Mouse (Mus musculus) liver, embryonic 16.5 days (tissue): ENCODE measurements at regions not wholly inside any gene's neighbourhood (a gene's known extent, or its start where the extent isn't known, plus 50 kb on each side); places are given as distances from the start of the nearest gene placed in this dataset.
"Not testable (repeated sequence)": the region's sequence is repeated elsewhere in the genome, so short reads cannot be mapped to it uniquely, and the experiment has no call there.

ENCODE experiments used
- ATAC-seq: fragments of 200-750 bp; cut with Nextera tagmentation; 2 replicates; pipeline ENCODE4 v1.8.0; 2017; ENCODE audit warnings: low read depth, mild to moderate bottlenecking, moderate number of reproducible peaks, moderate library complexity
- H3K27ac ChIP-seq: fragments of 300-500 bp; sonication (generic); 2 replicates; pipeline ENCODE4 v1.5.1; 2014; ENCODE audit warnings: mild to moderate bottlenecking, low read length
- H3K27me3 ChIP-seq: fragments of 300-500 bp; sonication (generic); 2 replicates; pipeline ENCODE4 v1.6.1; 2014; ENCODE audit warnings: low read depth, low read length, mixed read lengths; ENCODE audit not compliant: control insufficient read depth, insufficient read depth
- H3K36me3 ChIP-seq: fragments of 300-500 bp; sonication (generic); 2 replicates; pipeline ENCODE4 v1.6.1; 2014; ENCODE audit warnings: mild to moderate bottlenecking; ENCODE audit not compliant: control insufficient read depth, insufficient read depth
- H3K4me1 ChIP-seq: fragments of 300-500 bp; sonication (generic); 2 replicates; pipeline ENCODE4 v1.6.1; 2014; ENCODE audit warnings: low read depth, low read length, mixed read lengths; ENCODE audit not compliant: control insufficient read depth
- H3K4me2 ChIP-seq: fragments of 300-500 bp; sonication (generic); 2 replicates; pipeline ENCODE4 v1.6.1; 2014; ENCODE audit warnings: low read depth, low read length, mixed read lengths
- H3K4me3 ChIP-seq: fragments of 300-500 bp; sonication (generic); 2 replicates; pipeline ENCODE4 v1.5.1; 2014; ENCODE audit warnings: low read depth, mild to moderate bottlenecking, low read length
- H3K9ac ChIP-seq: fragments of 300-500 bp; sonication (generic); 2 replicates; pipeline ENCODE4 v1.6.1; 2014; ENCODE audit warnings: low read depth, low read length
- H3K9me3 ChIP-seq: fragments of 300-500 bp; sonication (generic); replicated peaks from 2 replicates; pipeline ENCODE4 v1.6.1; 2016; ENCODE audit warnings: low read length; ENCODE audit not compliant: control insufficient read depth
- WGBS: fragments of 180-500 bp; shearing (Covaris S2); extraction: QIAGEN DNeasy Blood & Tissue Kit; methylation state at CpG from one replicate; pipeline ENCODE4 v1.1.7; 2014; ENCODE audit not compliant: insufficient replicate concordance; 5-methylcytosine and 5-hydroxymethylcytosine counted together

DNA sequence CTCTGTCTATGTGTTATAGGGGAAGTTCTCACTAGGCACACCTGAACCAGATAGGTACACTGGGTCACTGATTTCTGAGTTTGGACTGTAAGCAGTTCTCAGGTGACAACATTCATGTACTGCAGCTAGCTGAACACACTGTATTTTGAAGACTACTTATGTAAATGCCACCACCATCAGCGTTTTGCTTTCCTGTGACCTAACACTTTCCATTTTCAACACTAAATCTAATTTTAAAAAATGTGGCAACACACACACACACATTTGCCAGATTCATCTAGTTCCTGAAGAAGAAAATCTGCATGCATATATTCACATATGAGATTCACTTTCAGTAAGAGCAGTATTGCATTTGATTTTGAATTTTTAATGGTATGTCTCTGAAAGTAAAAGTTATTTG is 96.0 kb upstream of the Gnai1 start:
- ATAC-seq: no peak
- WGBS: 47% methylated on average over 1 of the region's 1 CpGs

DNA sequence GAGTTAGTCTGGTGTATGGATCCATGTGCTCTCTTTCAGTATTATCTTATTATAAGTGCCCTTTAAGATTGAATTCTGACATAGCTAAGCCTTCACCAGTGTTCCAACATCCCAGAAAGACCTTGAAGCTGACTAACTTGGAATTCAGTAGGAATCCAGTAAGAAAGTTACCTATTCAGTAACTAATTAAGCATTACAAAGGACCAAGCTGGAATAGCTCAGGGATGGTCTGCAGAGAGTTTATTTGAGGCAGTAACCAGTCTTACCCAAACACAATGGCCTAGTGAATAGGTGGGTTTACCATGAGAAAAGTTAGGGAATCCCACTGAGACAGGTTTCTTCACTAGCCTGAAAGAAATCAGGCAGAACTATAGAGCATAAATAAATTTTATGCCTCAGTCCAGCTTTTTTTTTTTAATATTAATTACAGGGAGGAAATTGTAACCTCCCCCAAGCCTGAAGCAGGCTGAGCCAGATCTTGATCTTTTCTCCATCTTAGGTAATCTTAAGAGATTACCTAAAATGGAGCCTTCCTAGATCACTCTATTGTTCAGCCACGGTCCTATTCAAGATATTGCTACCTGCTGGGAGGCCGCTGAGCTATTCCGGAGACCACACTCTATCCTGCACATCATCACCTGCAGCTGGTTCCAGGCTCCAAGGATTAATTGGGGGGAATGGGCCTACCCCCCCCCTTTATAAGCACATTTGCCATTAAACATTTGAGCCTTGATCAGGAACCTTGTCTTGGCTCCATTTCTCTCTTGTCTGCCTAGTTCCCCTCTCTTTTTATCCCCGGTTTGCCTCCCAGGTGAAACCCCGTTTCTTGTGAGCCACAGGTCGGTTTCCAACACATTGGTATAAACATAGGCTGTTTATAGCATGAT is 93.0 kb upstream of the Gnai1 start:
- not testable (repeated sequence) for H3K9ac ChIP-seq, H3K36me3 ChIP-seq, H3K4me1 ChIP-seq, H3K27ac ChIP-seq, H3K4me3 ChIP-seq, ATAC-seq, H3K27me3 ChIP-seq, H3K4me2 ChIP-seq, H3K9me3 ChIP-seq
- 57% methylated on average over 6 of the region's 6 CpGs for WGBS

More for the DNA sequence above, 96.0 kb upstream of the Gnai1 start:
- Histone ChIP-seq H3K36me3 (no peaks in the 10 kb centered on the region), H3K4me2 (no peak overlapping the region), H3K4me1 (no peaks in the 10 kb centered on the region), H3K9me3 (no peaks in the 10 kb centered on the region), H3K9ac (no peak overlapping the region), H3K27me3 (no peaks in the 10 kb centered on the region), H3K4me3 (no peak overlapping the region), H3K27ac (no peak overlapping the region)

DNA sequence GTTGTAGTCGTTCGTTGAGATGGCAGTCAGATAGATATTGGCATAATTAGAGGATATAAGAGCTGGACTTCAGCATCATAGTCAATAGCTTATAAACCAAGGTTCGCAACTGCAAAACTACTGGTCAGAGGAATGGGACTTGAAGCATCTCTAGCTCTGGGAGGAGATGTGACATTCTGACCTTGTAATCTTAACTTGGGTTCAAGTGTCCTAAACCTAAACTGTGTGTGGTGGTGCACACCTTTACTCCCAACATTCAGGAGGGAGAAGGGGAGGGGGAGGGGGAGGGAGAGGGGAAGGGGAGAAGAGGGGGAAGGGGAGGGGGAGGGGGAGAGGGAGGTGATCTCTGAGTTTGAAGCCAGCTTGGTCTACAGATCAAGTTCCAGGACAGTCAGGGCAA is 89.1 kb upstream of the Gnai1 start:
- Histone ChIP-seq H3K27ac (no peak overlapping the region), H3K4me2 (no peak overlapping the region), H3K9me3 (no peaks in the 10 kb centered on the region), H3K4me1 (no peaks in the 10 kb centered on the region), H3K9ac (no peak overlapping the region), H3K27me3 (no peaks in the 10 kb centered on the region), H3K4me3 (no peak overlapping the region), H3K36me3 (no peaks in the 10 kb centered on the region)
- WGBS: 51% methylated on average over 3 of the region's 3 CpGs
- ATAC-seq: no peak

DNA sequence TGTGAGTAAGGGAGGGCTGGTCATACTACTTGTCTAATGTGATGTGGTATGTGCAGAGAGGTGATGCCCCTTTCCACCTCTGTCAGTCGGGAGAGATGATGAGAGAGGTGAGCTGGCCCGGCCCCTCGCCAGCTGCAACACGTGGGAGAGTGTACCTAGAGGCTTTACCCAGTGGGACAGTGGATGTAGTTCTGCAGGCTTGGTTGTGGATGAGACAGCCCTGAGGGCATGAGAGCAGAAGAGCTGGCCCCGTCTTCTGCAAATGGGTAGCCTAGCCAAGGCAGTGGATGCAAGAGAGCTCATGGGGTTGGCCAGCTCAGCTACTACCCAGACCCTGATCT is 88.1 kb upstream of the Gnai1 start:
- Histone ChIP-seq H3K9me3 (no peaks in the 10 kb centered on the region), H3K27ac (no peak overlapping the region), H3K9ac (no peak overlapping the region), H3K4me2 (no peak overlapping the region), H3K27me3 (no peaks in the 10 kb centered on the region), H3K4me3 (no peak overlapping the region), H3K36me3 (no peaks in the 10 kb centered on the region), H3K4me1 (no peaks in the 10 kb centered on the region)
- WGBS: 66% methylated on average over 5 of the region's 5 CpGs
- no peak for ATAC-seq

DNA sequence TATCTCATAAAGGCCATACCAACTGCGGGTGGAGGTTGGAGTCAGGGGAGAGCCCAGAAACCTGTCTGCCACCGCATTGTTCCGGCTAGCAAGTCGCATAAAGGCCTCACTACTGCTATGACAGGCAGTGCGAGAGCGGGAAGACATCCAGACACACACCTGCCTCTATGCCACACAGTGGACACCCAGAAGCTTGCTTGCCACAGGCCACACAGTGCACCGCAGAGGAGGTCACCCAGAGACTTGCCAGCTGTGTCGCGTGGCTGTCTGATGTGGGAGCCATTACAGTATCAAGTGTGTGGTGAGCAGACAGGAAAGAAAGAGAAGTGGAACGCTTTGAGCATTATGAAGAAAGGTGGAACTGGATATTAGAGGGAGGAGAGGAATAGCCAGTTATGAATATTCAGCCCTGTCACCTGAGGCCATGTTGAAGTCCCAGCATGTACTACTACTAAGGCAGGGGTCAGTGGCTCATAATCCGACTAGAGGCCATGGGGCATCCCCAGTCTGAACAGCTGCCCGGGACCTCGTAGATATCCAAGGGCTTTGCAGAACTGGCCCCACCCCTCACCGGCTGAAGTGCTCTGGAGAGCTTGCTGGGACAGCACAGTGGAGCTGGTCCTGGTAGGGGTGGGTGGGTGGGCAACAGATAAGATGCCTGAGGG is 87.6 kb upstream of the Gnai1 start:
- WGBS: 73% methylated on average over 14 of the region's 14 CpGs
- Histone ChIP-seq H3K4me3 (no peak overlapping the region), H3K4me1 (no peaks in the 10 kb centered on the region), H3K9ac (no peak overlapping the region), H3K27ac (no peak overlapping the region), H3K27me3 (no peaks in the 10 kb centered on the region), H3K36me3 (no peaks in the 10 kb centered on the region), H3K4me2 (no peak overlapping the region), H3K9me3 (no peaks in the 10 kb centered on the region)
- ATAC-seq: no peak

DNA sequence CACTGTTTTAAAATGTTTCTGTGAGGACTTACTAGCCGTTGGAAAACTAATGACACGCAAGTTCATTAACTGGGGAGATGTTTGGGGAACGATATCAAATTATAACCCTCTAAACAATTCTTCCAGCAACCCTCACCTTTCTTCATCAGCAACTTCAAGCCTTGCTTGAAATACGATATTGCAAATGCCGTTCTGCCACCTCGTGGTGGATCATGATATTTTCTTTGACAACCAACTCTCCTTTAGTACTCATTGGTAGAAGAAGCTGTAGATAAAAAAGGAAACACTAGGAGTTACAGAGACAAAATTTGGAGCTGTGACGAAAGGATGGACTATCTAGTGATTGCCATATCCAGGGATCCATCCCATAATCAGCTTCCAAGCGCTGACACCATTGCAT is 85.8 kb upstream of the Gnai1 start:
- ATAC-seq: no peak
- Histone ChIP-seq H3K9me3 (no peaks in the 10 kb centered on the region), H3K9ac (no peak overlapping the region), H3K27me3 (no peaks in the 10 kb centered on the region), H3K27ac (no peak overlapping the region), H3K4me2 (no peak overlapping the region), H3K4me3 (no peak overlapping the region), H3K4me1 (no peaks in the 10 kb centered on the region), H3K36me3 (no peaks in the 10 kb centered on the region)
- WGBS: 21% methylated on average over 8 of the region's 8 CpGs

DNA sequence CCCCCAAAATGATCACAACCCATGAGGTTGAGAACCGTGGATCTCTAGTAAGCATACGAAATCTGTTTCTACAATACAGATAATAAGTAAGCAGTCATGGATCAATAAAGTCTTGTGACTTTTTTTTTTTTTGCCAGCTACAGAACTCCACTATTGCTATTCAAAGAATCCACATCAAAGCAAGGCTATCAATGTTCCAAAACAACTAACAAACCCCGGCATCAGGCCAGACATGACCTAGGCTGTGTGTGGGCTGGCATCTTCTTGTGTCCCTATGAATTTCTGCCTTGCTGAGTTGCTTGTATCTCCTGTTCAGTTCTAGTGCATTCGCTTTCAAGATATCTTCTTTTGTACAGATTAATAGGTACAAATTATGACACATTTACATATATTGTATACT is 79.8 kb upstream of the Gnai1 start:
- no peaks in the 10 kb centered on the region for H3K4me1 ChIP-seq
- no peaks in the 10 kb centered on the region for H3K36me3 ChIP-seq
- no peaks in the 10 kb centered on the region for H3K27me3 ChIP-seq
- 64% methylated on average over 4 of the region's 4 CpGs for WGBS
- no peak overlapping the region for H3K4me3 ChIP-seq
- H3K9me3 ChIP-seq: no peaks in the 10 kb centered on the region
- H3K27ac ChIP-seq: no peak overlapping the region
- no peak overlapping the region for H3K4me2 ChIP-seq
- ATAC-seq: no peak
- H3K9ac ChIP-seq: no peak overlapping the region

DNA sequence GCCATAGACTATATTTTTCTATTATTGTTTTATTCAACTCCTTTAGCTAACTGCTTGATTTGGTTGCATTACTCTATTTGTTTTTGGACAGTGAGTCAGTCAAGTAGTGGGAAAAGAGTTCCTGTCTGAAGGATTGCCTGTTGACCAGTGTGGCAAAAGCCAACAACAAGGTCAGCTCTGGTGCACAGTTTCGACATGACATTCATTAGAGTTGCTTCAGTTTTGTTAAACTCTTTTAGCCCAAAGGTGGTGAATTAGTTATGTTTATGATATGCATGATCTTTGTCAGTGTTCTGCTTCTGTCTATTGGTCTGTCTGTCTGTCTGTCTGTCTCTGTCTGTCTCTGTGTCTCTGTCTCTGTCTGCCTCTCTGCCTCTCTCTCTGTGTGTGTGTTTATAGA is 79.1 kb upstream of the Gnai1 start:
- 55% methylated on average over 1 of the region's 1 CpGs for WGBS

DNA sequence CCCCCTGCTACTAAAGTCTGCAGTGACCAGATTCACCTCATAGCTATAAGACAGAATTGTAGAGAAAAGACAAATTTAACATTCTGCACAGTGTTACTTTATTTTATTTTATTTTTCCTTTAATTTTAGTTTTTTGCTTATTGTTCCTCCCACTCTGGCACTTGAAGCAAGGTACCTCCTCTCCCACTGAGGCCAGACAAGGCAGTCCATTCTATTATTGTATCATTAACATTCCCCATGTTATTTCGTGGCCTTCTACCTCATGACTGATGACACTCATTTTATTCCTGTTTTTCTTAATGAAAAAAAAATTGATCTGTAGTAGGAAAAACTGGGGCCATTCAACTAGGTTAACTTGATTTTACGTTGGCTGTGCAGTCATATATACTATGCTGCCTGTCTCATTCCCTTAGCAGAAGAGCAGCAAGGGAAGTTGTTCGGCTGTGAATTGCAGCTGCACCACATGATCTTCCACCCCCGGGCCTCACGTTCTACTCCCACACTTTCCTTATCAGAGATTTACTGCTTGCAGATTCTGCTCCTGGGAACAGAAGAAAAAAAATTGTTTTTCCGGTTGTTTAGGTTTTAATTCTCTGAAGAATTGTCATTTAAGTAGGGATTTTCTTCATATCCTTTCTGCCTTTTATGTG is 76.1 kb upstream of the Gnai1 start:
- 39% methylated on average over 6 of the region's 6 CpGs for WGBS
- Histone ChIP-seq H3K4me1 (no peaks in the 10 kb centered on the region), H3K4me2 (no peak overlapping the region), H3K9ac (no peak overlapping the region), H3K27ac (no peak overlapping the region), H3K4me3 (no peak overlapping the region), H3K9me3 (no peaks in the 10 kb centered on the region), H3K27me3 (no peaks in the 10 kb centered on the region), H3K36me3 (no peaks in the 10 kb centered on the region)
- ATAC-seq: no peak

More for the DNA sequence above, 79.1 kb upstream of the Gnai1 start:
- ATAC-seq: no peak
- Histone ChIP-seq H3K9ac (no peak overlapping the region), H3K4me3 (no peak overlapping the region), H3K9me3 (no peaks in the 10 kb centered on the region), H3K4me1 (no peaks in the 10 kb centered on the region), H3K27ac (no peak overlapping the region), H3K27me3 (no peaks in the 10 kb centered on the region), H3K4me2 (no peak overlapping the region), H3K36me3 (no peaks in the 10 kb centered on the region)
